ENCODE assay signal across 8 mouse cellular contexts in the genomic region with DNA sequence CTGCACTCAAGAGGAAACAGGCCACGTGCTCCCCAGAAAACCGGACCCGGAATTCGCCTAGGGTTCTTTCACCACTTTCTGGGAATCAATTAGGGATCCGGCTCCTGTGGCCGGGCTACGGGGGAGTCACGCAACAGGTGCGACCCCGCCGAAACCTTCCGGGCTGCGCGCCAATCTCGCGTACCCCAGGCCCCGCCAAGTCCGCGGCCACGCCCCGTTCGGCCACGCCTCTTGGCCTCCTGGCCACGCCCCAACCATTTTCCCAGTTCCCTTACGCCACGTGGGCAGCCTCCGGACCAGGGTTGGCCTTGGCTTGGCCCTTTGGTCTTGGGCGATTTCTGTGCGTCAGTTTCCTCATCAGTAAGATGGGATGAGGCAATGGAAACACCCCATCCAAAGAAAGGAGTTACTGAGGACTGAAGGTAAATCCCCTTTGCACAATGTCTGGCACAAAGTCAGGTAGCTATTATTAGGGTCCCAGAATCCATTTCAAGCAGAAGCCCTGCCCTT. TPM values are rescaled to one million over a fixed set of nuclear protein-coding genes. Genes with fewer than 3 reads are reported as not detected.
DNase-seq lines count a peak whose midpoint lies in the region; ATAC-seq lines count a peak whose summit lies in the region.

A gene (minus strand): TSS at position 182 of the 510 bp plus-strand sequence.

- H3K9me3 ChIP-seq in hindbrain, embryonic 14.5 days (ENCODE audit: control insufficient read depth, low read length), result no peaks in the 10 kb centered on the region

- DNase-seq in ZHBTc4 (ENCODE audit: low read depth, low spot score), result peak; percentile 91
- DNase-seq in cerebellum, adult 9-11 months, result peak; percentile 76
- peak; percentile 85 for DNase-seq in gastrocnemius, adult 18-20 months (ENCODE audit: low spot score)
- peak; percentile 52 for DNase-seq in hindbrain, embryonic 14.5 days (ENCODE audit: low spot score)
- DNase-seq in layer of hippocampus, postnatal 36 days, result peak; percentile 25 to 43
- peak; percentile 84 to 89 for DNase-seq in lung, postnatal 4 days
- peak; percentile 67 for DNase-seq in skeletal muscle tissue, adult 2 months (ENCODE audit: low read depth, low spot score)
- no peak for DNase-seq in T-cell, adult 2 months (ENCODE audit: low spot score)

- no peak for ATAC-seq in hindbrain, embryonic 14.5 days (ENCODE audit: low FRiP score)

- H3K36me3 ChIP-seq in hindbrain, embryonic 14.5 days (replicated peaks; ENCODE audit: control insufficient read depth, insufficient read depth), result no peaks in the 10 kb centered on the region

- peak within 1 kb of the TSS; percentile 92 for H3K4me2 ChIP-seq in hindbrain, embryonic 14.5 days (replicated peaks)

- no peaks in the 10 kb centered on the region for H3K27me3 ChIP-seq in hindbrain, embryonic 14.5 days (ENCODE audit: control insufficient read depth, insufficient read depth, low read length)

- peak within 1 kb of the TSS; percentile 42 for H3K4me3 ChIP-seq in hindbrain, embryonic 14.5 days (replicated peaks; ENCODE audit: low read length)

- H3K4me1 ChIP-seq in hindbrain, embryonic 14.5 days (replicated peaks; ENCODE audit: control insufficient read depth, insufficient read depth, low read length), result peaks cover 41% of the 10 kb centered on the region

- 0% methylated on average over 29 of the region's 29 CpGs for WGBS in hindbrain, embryonic 14.5 days

- H3K9ac ChIP-seq in hindbrain, embryonic 14.5 days, result peak within 1 kb of the TSS; percentile 69

- peak within 1 kb of the TSS; percentile 76 for H3K27ac ChIP-seq in hindbrain, embryonic 14.5 days

RNA-seq across cellular contexts. Expression of the gene that starts here (rescaled TPM):
- 1 to 10 TPM; 3.6 TPM for total RNA-seq in gastrocnemius, adult 18-20 months (2021)
- polyA plus RNA-seq in hindbrain, embryonic 14.5 days (2014; fragmentation: Nextera tagmentation; extraction: Ambion mirVana), result 43.8 and 45.5 TPM in 2 replicates
- 10 to 100 TPM; 74.2 to 76.2 TPM for total RNA-seq in layer of hippocampus, postnatal 36 days (2021)

Comparison
In these comparisons a context has a peak if more than half of its experiments do, and no peak if none do; other contexts are left out.
1. RNA of the gene that starts here (total RNA-seq): 74.2 to 76.2 TPM in layer of hippocampus, postnatal 36 days; 3.6 TPM in gastrocnemius, adult 18-20 months; every median in the first group is over 10 times any median in the second.